Mouse (Mus musculus) urinary bladder, adult 18-20 months (tissue): ENCODE results near the gene Dpm3.

ENCODE experiments used
- DNase-seq, 2 experiments: peaks; one replicate each; pipeline ENCODE4 v3.0.0; 2022; ENCODE audit warnings: low spot score in 2 of 2, mixed read lengths in 2 of 2

Dpm3 gene

GRCm38 (mm10) chr3:89268916-89269315, 9.8 kb downstream of the Dpm3 start:
- DNase-seq: no peak

GRCm38 (mm10) chr3:89270051-89270755, 11.0 kb downstream of the Dpm3 start, which contains the start of gene Slc50a1:
Gene Slc50a1, minus strand, starts transcription at chr3:89270570.
- DNase-seq: peak; percentile 79

- DNase-seq: peak; percentile 41 to 53
Measured at GRCm38 (mm10) chr3:89270891-89271290, 11.7 kb downstream of the Dpm3 start.

- no peak for DNase-seq
Measured at GRCm38 (mm10) chr3:89271760-89272159, 12.6 kb downstream of the Dpm3 start.

DNA sequence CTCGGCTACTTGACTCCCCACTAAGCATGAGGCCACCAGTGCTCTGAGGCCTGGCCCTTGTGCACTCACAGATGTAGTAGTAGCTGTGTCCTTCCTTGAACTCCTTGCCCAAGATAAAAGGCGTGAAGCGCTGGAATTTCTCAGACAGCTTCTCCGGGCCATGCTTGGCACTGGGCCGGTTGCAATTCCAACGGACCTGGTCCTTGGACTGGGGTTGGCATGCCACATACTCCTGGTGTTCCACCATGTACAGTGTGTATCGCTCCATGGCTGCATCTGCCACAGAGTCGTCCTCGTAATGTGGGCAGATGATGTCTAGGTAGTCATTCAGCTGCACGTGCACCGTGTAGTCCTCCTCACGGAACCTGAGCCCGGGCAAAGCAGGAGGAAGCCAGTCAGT, 16.9 kb downstream of the Dpm3 start:
- no peak for DNase-seq

GRCm38 (mm10) chr3:89277281-89278021, 18.3 kb downstream of the Dpm3 start:
- DNase-seq: peak; percentile 63 to 73

DNA sequence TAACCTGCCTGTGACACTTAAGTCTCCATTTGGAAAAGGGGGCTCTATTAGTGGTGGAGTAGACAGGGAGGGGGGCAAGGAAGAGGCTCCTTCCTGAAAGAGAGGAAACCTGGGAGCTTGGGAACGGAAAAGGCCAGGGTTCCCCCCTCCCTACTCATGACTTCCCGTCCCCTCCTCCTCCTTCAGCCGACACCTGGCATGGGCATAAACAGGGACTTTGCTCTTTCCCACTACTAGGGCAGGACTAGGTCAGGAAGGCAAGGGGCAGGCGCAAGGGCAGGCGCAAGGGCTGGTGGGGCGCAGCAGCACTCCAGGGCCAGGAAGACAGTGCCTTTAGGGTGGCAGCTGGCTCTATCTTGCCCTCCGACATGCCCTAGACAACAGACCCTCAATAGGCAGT, 18.9 kb downstream of the Dpm3 start:
- peak in 1 of 2 experiments; percentile 44 for DNase-seq

DNA sequence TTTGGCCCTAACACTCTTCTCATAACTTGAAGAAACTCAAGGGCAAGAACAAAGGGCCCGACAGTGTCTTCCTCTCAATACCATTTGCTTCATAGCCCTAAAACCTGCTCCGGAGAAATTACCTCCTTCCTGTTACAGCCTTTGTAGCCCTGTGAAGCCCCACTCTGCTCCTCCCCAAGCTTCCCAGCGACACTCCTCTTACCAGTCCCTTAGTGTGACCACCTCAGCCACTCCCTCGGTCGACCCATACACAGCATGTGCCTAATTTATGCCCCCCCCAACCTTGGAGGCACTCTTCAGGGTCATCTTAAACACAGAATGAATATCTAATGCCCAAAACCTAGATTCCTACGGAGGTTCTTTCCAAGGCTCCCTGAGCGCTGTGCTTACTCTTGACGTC, 19.5 kb downstream of the Dpm3 start:
- no peak for DNase-seq

DNA sequence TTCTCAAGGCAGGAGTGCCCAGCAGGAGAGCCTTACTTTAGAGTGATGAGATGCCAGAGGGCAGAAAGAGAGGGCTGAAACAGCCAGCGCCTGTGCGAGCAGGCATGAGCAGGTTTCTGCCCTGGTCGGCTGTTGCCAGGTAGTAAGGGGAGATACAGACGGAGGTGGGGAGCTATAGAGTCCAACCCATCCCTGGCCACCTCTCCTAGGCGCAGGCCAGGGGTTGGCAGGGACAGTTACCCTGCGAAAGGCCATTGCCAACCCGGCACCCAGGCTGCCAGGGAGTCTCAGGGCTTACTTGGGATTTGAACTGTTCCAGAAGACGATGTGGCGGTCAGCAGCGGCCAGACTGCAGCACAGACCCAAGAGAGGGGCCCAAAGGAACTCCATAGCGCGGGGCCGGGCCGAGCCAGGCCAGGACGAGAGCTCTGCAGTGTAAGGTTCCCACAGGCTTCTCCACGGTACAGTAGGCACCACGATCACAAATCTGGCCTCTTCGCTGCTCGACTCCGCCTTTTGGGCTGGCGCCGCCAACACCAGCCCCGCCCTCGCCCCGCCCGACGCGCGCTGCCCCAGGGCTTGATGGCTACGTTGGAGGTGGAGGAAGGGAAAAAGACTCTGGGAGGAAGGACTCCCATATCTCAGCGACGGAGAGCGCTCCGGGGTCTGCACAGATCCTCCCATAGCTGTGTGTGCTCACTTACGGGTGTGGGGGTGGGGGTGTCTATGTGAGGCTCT, 20.2 kb downstream of the Dpm3 start:
- DNase-seq: peak; percentile 82 to 87

DNA sequence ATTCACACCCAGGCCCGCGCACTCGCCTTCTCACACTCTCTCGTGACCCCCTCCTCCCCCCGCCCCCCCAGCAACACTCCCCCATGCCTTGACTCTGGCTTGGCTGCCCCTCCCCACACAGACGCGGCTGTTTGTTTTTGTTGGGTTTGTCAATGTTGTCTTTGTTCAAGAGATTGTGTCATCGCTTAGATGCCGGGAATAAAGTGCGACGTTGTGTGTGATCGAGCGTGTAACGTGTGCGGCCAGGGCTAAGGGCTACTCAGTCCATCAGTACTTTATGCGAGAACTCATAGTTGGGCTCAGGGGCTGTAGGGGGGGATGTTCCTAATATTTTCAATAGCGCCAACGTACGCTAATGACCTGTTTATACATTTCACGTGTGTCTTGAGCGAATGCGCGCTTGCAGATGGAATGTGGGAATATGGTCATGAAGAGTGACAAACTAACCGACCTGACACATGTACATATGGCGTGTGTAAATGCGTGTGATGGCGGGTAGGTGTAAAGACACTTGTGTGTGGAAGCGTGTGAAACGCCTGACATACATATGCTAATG, 21.0 kb downstream of the Dpm3 start:
- peak in 1 of 2 experiments; percentile 29 for DNase-seq

DNA sequence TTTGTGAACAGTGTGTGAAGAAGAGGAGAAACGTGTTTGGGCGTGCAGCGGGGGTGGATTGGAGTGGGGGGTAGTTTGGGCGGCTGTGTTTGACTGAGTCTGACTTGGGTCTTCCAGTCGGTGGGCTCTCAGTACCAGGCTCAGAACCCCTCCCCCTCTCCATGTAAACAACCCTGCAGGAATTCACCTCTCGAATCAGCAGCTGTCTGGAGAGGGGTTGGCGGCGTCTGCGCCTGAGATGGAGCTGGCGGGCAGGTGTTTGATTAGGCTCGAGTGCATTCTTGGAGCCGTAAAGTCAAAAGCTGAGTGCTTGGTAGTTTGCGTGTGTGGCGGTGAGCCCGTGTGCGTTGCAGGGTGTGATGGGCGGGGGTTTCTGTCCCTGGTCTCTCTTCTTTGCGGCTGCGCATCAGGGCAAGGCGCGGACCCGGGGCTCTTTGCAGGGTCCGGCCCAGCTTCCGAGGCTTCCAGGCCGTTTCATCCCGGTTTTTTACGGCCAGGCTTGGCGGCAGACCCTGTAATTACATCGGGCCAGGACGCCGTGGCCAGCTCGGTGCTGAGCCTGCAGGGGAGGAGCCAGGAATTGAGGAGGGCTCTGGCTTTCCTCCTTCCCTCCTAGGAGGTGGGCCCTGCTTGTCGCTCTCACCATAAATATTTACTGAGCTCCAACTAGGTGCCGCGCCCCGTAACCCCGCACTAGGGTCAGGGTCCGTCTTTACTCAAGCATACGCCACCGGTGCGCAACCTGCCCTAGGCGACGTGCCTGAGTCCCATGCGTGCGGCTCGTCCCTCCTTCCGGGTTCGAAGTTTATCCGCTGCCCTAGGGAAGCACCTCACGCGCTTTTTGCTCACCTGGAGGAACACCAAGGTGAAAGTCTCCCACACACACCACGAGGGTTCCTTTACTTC, 21.7 kb downstream of the Dpm3 start, which contains the start of gene Efna1:
Gene Efna1 (minus strand): TSS at position 537 of the 906 bp plus-strand sequence.
- DNase-seq: peak; percentile 69 to 72

DNA sequence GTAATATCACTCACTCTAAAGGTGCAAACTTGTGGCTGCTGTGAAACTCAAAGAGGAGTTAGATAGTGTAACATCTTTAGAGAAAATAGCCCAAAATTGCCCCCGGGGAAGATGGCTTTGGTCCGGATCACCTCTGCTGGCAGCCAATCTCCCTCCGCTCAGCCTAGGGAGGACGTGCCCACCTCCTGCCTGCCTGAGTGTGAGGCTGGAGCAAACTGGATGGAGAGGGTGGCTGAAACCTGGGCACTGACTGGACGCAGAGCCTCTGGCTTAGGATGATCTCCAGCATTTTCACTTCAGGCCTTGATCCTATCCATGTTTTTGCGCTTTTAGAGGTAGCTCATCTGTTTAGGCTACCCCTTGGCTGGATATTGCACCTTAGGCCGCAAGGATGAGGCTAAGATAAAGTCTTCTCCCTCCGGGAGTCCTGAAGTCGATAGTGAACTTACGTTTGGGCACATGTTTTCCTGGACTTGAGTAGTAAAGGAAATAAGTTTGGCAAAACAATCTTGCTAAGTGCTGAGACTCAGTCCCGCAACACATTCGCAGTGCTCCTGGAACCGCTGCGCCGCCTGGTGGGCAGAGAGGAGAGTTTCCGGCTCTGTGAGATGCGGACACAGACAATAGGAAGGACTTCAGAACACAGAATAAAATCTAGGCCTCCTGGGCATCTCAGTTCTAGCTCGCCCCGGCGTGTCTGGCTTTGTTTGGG, 22.6 kb downstream of the Dpm3 start:
- peak; percentile 81 to 82 for DNase-seq

DNA sequence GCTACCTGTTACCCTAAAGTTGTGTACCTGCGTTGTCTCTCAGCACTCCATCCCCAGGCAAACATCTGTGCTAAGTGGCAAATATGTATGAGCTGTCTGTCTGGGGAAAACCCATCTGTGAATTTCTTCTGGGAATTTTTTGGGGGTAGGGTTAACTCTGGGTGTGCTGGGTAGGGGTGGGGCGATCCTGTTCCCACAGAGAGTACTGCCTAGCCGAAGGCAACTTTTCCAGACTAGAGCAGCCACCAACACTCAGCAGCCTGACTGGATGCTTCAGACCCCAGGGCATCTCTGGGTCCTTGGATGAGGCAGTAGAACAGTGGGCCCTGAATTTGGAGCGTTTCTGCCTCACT, 23.1 kb downstream of the Dpm3 start:
- DNase-seq: no peak

DNA sequence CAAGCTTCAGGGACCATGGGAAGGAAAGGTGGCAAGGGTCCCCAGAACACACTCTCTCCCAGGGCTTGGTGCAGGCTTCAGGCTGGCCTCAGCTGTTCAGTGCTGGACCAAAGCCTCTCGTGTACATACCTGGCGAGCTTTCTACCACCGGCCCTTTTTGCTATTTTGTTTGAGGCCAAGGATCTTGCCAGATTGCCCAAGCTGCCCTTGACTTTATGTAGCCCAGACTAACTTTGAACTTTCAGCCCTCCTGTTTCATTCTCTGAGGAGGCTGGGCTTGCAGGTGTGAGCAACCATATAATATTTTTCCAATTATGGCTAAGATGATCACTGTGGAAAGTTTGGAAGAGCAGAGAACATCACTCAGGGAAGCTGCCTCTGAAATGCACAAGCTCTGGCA, 25.1 kb downstream of the Dpm3 start:
- DNase-seq: no peak

- DNase-seq: no peak
Measured at GRCm38 (mm10) chr3:89285526-89285925, 26.4 kb downstream of the Dpm3 start.

- no peak for DNase-seq
Measured at GRCm38 (mm10) chr3:89287286-89287685, 28.1 kb downstream of the Dpm3 start.

DNA sequence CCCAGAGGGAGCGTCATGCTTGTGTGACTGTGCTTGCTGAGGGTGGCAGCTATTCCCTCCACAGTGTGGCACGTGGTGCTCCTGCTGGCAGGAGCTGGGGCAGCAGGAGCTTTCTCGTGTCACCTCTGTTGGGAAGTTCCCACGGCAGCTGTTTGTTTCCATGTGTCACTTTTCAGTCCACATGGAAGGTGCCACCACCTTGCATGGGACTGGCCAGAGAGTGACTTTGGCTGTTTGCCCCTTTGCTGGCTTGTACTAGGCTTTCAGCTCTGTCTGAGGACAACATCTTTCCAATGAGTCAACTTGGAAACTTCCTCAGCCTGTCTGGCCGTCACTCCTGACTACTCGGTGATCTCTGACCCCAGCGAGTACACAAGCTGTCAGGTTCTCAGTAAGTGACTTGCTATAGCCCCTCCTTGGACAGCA, 29.4 kb downstream of the Dpm3 start:
- no peak for DNase-seq

- no peak for DNase-seq
Measured at GRCm38 (mm10) chr3:89291874-89292273, 32.7 kb downstream of the Dpm3 start.

DNA sequence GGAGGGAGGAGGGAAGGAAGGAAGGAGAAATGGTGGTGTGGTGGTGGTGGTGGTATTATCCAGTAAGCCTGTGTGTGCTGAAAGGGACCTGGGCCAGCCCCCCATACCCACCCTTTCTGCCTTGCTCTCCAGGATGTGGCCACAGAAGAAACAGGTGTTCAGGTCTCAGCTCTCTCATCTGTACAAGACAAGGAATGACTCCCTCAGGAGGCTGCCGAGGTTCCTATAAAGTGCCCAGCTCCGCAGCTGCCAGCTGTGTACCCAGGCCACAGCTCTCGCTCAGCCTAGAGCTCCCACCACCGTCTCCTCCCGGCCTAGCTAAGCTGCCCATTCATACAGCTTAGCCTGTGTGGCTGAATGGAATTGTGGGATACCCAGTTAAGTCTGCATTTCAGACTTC, 33.1 kb downstream of the Dpm3 start:
- no peak for DNase-seq

DNA sequence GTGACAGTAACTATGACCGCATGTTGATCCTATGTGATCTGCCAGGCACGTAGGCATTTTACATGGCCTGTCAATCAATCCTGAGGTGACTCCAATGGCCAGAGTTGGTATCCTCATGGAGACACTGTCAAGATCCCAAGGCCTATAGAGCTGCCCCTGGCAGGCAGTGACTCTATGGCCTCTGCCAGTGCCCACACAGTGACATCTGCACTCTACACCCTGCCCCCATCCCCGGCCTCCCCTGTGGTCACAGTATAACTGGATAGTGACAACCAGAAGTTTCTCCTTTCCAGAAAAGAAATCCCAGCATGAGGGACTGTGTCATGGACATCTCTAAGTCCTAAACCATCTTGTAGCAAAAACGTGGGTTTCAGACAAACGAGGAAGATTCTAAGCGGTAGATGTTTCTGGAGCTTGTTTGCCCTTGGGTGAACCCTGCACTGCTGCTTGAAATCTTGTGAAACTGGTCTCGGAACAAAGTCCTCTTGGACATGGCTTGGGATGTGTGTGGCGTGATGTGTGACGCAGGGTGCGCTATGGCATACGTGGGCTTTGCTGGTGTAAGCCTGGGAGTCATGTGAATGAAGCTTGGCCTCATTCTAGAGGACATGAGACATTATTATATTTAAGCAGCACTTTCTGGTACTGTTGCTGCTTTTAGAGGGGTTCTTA, 34.2 kb downstream of the Dpm3 start:
- no peak for DNase-seq
